Mouse (Mus musculus): ENCODE data around the gene Gm4177.
"Not testable (repeated sequence)": the region's sequence is repeated elsewhere in the genome, so short reads cannot be mapped to it uniquely, and the experiment has no call there.

DNA sequence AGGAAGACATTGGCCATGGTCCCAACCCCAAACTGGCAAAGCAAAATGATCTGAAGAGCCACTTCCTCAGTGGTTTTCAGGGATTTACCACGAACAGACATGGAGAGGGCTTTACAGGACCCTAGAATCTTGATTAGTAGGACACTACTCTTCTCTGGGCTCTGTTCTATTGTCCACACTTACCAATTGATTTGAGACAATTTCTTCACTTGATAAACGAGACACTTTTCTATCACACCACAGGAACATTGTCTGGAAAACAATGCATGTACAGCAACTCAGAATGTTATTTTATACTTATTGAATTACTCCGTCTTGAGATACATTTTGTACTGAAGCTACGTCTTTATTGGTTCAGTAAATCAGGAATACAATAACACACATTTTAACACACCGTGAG is 35.2 kb downstream of the Gm4177 start, which contains the start of gene Gm4175:
- TF ChIP-seq EP300 (IDR thresholded peaks at IDR 0.05; ENCODE audit: insufficient read depth, low read depth, low read length); CTCF (IDR thresholded peaks at IDR 0.05; ENCODE audit: low read depth, low read length); POLR2A (IDR thresholded peaks at IDR 0.05; ENCODE audit: insufficient read depth, low read length): not testable (repeated sequence)

Measured in ES-Bruce4 (cell line).